Mouse (Mus musculus): ENCODE results near the gene Gas6.

The Gas6 gene

GRCm38 (mm10) chr8:13461085-13461765 is 33.1 kb downstream of the Gas6 start:
- no peak for DNase-seq (ENCODE audit: low spot score)

GRCm38 (mm10) chr8:13459431-13459830 is 34.9 kb downstream of the Gas6 start:
- DNase-seq (ENCODE audit: low spot score), result no peak

- peak; percentile 60 for DNase-seq (ENCODE audit: low spot score)
Observed at GRCm38 (mm10) chr8:13455295-13455694, 39.0 kb downstream of the Gas6 start.

DNA sequence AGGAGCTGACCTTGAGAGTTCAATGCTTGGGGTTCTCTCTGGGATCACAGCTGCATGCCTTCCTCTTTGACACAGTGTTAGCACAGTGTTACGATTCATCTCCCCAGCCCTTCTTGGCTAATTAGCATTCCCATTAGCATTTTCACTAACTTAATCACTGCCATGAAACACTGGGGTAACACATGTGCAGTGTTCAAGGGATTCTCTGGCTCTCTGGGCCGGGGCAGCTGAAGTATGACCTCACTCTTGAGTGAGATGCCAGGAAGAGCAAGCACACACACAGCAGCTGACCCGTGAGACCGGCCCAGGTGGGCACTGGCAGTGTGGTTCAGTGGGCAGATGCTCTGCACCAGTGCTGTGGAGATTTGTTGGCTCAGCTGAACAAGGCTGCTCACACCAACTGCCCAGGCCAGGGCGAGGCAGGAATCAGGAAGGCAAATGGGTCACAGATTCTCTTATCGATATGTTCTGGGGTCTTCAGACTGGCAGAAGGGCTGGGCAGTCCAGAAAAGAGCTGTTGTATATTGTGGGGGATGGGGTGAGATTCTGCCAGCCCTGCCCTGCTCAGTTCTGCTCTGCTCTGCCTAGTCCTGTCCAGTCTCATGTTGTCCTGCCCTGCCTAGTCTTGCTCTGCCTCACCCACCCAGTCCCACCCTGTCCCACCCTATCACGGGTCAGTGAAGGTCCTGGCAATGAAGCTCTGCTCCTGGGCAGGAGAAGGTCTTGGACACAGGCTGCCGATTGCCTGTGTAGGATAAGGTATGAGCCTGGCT is 39.8 kb downstream of the Gas6 start:
- peak; percentile 8 for DNase-seq (ENCODE audit: low spot score)

GRCm38 (mm10) chr8:13451747-13452277 is 42.5 kb downstream of the Gas6 start:
- DNase-seq (ENCODE audit: low spot score), result no peak

GRCm38 (mm10) chr8:13448145-13448544 is 46.1 kb downstream of the Gas6 start:
- peak; percentile 75 for DNase-seq (ENCODE audit: low spot score)

- no peak for DNase-seq (ENCODE audit: low spot score)
Observed at GRCm38 (mm10) chr8:13446456-13446855, 47.8 kb downstream of the Gas6 start.

DNA sequence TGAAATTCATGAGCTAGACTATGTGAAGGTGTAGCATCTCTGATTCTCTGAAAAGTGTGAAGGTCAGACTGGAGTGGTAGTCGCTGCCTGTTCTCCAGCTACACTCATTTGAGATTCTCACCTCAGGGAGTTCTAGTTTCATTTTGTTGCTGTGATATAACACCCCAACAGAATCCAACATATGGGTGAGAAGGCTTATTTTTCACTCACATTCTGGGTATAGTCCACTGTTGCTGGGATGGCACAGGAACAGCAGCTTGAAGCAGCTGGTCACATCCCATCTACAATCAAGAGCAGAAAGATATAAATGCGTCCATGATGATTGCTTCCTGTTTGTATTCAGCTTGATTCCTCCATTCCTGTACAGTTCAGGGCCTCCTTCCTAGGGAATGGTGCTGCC is 52.1 kb downstream of the Gas6 start:
- no peak for DNase-seq (ENCODE audit: low spot score)

- no peak for DNase-seq (ENCODE audit: low spot score)
Observed at GRCm38 (mm10) chr8:13437531-13437930, 56.8 kb downstream of the Gas6 start.

GRCm38 (mm10) chr8:13436052-13436451 is 58.2 kb downstream of the Gas6 start:
- no peak for DNase-seq (ENCODE audit: low spot score)

GRCm38 (mm10) chr8:13434889-13435288 is 59.4 kb downstream of the Gas6 start, which contains the start of gene Tmem255b:
Tmem255b (plus strand) TSS chr8:13435189.
- no peak for DNase-seq (ENCODE audit: low spot score)

GRCm38 (mm10) chr8:13433130-13433529 is 61.2 kb downstream of the Gas6 start:
- no peak for DNase-seq (ENCODE audit: low spot score)

- DNase-seq (ENCODE audit: low spot score), result no peak
Observed at GRCm38 (mm10) chr8:13430866-13431265, 63.4 kb downstream of the Gas6 start.

GRCm38 (mm10) chr8:13430412-13430811 is 63.9 kb downstream of the Gas6 start:
- no peak for DNase-seq (ENCODE audit: low spot score)

- no peak for DNase-seq (ENCODE audit: low spot score)
Observed at GRCm38 (mm10) chr8:13428156-13428555, 66.1 kb downstream of the Gas6 start.

DNA sequence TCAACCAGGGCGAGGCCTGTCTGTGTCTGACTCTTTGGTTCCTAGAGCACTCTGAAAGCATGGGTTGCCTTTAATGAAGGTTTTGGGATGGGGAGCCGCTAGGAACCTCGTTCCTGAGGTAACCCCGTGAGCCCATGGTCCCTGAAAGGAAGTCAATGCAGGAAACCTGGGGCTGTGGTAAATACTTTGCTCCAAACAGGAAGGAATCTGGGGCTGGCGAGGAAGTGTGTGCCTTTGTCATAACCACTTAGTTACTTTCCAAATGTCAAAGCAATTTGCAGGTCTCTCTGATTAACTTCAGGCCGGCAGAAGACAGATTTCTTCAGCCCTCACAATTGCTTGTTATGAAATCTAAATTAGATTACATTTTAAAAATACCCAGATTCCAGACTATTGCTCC is 66.9 kb downstream of the Gas6 start:
- no peak for DNase-seq (ENCODE audit: low spot score)

- DNase-seq (ENCODE audit: low spot score), result no peak
Observed at GRCm38 (mm10) chr8:13420970-13421369, 73.3 kb downstream of the Gas6 start.

- DNase-seq (ENCODE audit: low spot score), result no peak
Observed at GRCm38 (mm10) chr8:13419111-13419639, 75.1 kb downstream of the Gas6 start.

- no peak for DNase-seq (ENCODE audit: low spot score)
Observed at GRCm38 (mm10) chr8:13415879-13416278, 78.4 kb downstream of the Gas6 start.

Measured in embryo, embryonic 10 days (tissue).